Comparison of ENCODE assay signal across 11 mouse cellular contexts in genomic region chr16:18860186-18860585, GRCm38 (mm10). TPM values are rescaled to one million over a fixed set of nuclear protein-coding genes. Genes with fewer than 3 reads are reported as not detected.
DNase-seq lines count a peak whose midpoint lies in the region; ATAC-seq lines count a peak whose summit lies in the region.
"Had no signal": no experiment of that assay in that cellular context is flagged by ENCODE, and none has a peak within 500 bp of the region (broad histone marks: within the 10 kb centered on the region; RNA-seq: fewer than 3 reads in every experiment).

No protein-coding gene starts in this region.

- DNase-seq in cerebellum, adult 11-12 months, result peak; percentile 47
- no peak for DNase-seq in cerebellum, adult 8-10 months
- peak; percentile 42 to 54 for DNase-seq in kidney, postnatal 36 days
- DNase-seq in adrenal gland, postnatal 14 days, result peak; percentile 84
- peak; percentile 25 to 54 for DNase-seq in gastrocnemius, postnatal 36 days
- no peak for DNase-seq in thymus, postnatal 36 days

- H3K4me2 ChIP-seq in kidney, embryonic 14.5 days (replicated peaks; ENCODE audit: low read depth, low read length), result no peak overlapping the region
- H3K4me2 ChIP-seq: heart, embryonic 15.5 days; liver, embryonic 15.5 days; midbrain, embryonic 15.5 days had no signal

- H3K36me3 ChIP-seq in kidney, embryonic 14.5 days (ENCODE audit: control insufficient read depth, insufficient read depth, low read length), result no peaks in the 10 kb centered on the region
- H3K36me3 ChIP-seq: heart, embryonic 15.5 days; liver, embryonic 15.5 days; midbrain, embryonic 15.5 days had no signal

- H3K9me3 ChIP-seq in kidney, embryonic 14.5 days (ENCODE audit: control insufficient read depth, low read length), result peaks cover 3% of the 10 kb centered on the region; the same call in 1 of the 2 replicates
- H3K9me3 ChIP-seq: heart, embryonic 15.5 days; liver, embryonic 15.5 days; midbrain, embryonic 15.5 days had no signal

- H3K4me1 ChIP-seq in kidney, embryonic 14.5 days (ENCODE audit: control insufficient read depth, insufficient read depth, low read length), result no peaks in the 10 kb centered on the region
- H3K4me1 ChIP-seq: heart, embryonic 15.5 days; liver, embryonic 15.5 days; midbrain, embryonic 15.5 days had no signal

- intact Hi-C loops in gastrocnemius, postnatal 36 days (cut with DNase I), result no loop called here

- no peak overlapping the region for H3K4me3 ChIP-seq in kidney, embryonic 14.5 days (ENCODE audit: low read length)
- H3K4me3 ChIP-seq: heart, embryonic 15.5 days; liver, embryonic 15.5 days; midbrain, embryonic 15.5 days had no signal

- H3K9ac ChIP-seq in kidney, embryonic 14.5 days (ENCODE audit: low read depth, low read length), result no peak overlapping the region
- H3K9ac ChIP-seq: heart, embryonic 15.5 days; liver, embryonic 15.5 days; midbrain, embryonic 15.5 days had no signal

- H3K27me3 ChIP-seq in kidney, embryonic 14.5 days (ENCODE audit: control insufficient read depth, insufficient read depth, low read length), result no peaks in the 10 kb centered on the region
- H3K27me3 ChIP-seq: heart, embryonic 15.5 days; liver, embryonic 15.5 days; midbrain, embryonic 15.5 days had no signal

- no peak for ATAC-seq in kidney, embryonic 14.5 days (ENCODE audit: low FRiP score, low TSS enrichment)
- ATAC-seq in megakaryocyte-erythroid progenitor cell, adult 5-6 weeks (replicated peaks; ENCODE audit: low FRiP score, low TSS enrichment, poor library complexity, severe bottlenecking), result no peak
- ATAC-seq: midbrain, embryonic 15.5 days had no signal

- WGBS in kidney, embryonic 14.5 days, result 68% methylated on average over 1 of the region's 1 CpGs

- H3K27ac ChIP-seq in kidney, embryonic 14.5 days (ENCODE audit: low read depth, low read length), result no peak overlapping the region
- H3K27ac ChIP-seq: heart, embryonic 15.5 days; liver, embryonic 15.5 days; midbrain, embryonic 15.5 days had no signal

RNA-seq across cellular contexts. Expression of gene Mrpl40, which starts 16.5 kb away (rescaled TPM):
- 97.3 and 99.0 TPM in 2 replicates for polyA plus RNA-seq in kidney, embryonic 14.5 days (2014; fragmentation: Nextera tagmentation; extraction: Ambion mirVana)
- total RNA-seq in adrenal gland, postnatal 14 days (2021), result 57.0 and 62.0 TPM in 2 replicates
- total RNA-seq in gastrocnemius, postnatal 36 days (2021), result 10 to 100 TPM; 42.7 to 43.1 TPM
- 86.0 and 101 TPM in 2 replicates for total RNA-seq in megakaryocyte-erythroid progenitor cell, adult 5-6 weeks (2014; fragmentation: Nextera tagmentation)
- 110 and 137 TPM in 2 replicates for total RNA-seq in megakaryocyte-erythroid progenitor cell, adult 5-6 weeks (2017)

RNA-seq across cellular contexts. Expression of gene Hira, which starts 16.7 kb away (rescaled TPM):
- 14.6 and 20.8 TPM in 2 replicates for polyA plus RNA-seq in kidney, embryonic 14.5 days (2014; fragmentation: Nextera tagmentation; extraction: Ambion mirVana)
- 36.8 and 38.8 TPM in 2 replicates for total RNA-seq in adrenal gland, postnatal 14 days (2021)
- total RNA-seq in gastrocnemius, postnatal 36 days (2021), result 10 to 100 TPM; 21.4 to 23.0 TPM
- 47.6 and 77.4 TPM in 2 replicates for total RNA-seq in megakaryocyte-erythroid progenitor cell, adult 5-6 weeks (2014; fragmentation: Nextera tagmentation)
- 47.7 and 71.4 TPM in 2 replicates for total RNA-seq in megakaryocyte-erythroid progenitor cell, adult 5-6 weeks (2017)

RNA-seq across cellular contexts. Expression of gene Gm28539, which starts 23.8 kb away (rescaled TPM):
- polyA plus RNA-seq in kidney, embryonic 14.5 days (2014; fragmentation: Nextera tagmentation; extraction: Ambion mirVana), result not detected in 2 replicates
- 1.8 and 5.6 TPM in 2 replicates for total RNA-seq in adrenal gland, postnatal 14 days (2021)
- 1 to 10 TPM in 1 of 2 experiments, not detected in 1; 1.7 TPM for total RNA-seq in gastrocnemius, postnatal 36 days (2021)
- not detected in 2 replicates for total RNA-seq in megakaryocyte-erythroid progenitor cell, adult 5-6 weeks (2014; fragmentation: Nextera tagmentation)
- not detected in 2 replicates for total RNA-seq in megakaryocyte-erythroid progenitor cell, adult 5-6 weeks (2017)
- polyA plus RNA-seq: heart, embryonic 15.5 days; liver, embryonic 15.5 days had no signal

RNA-seq across cellular contexts. Expression of gene 2510002D24Rik, which starts 23.8 kb away (rescaled TPM):
- 36.2 and 40.1 TPM in 2 replicates for polyA plus RNA-seq in kidney, embryonic 14.5 days (2014; fragmentation: Nextera tagmentation; extraction: Ambion mirVana)
- total RNA-seq in adrenal gland, postnatal 14 days (2021), result 15.4 and 19.3 TPM in 2 replicates
- total RNA-seq in gastrocnemius, postnatal 36 days (2021), result 10 to 100 TPM; 14.4 to 17.6 TPM
- 42.7 and 71.2 TPM in 2 replicates for total RNA-seq in megakaryocyte-erythroid progenitor cell, adult 5-6 weeks (2014; fragmentation: Nextera tagmentation)
- 52.5 TPM in 2 replicates for total RNA-seq in megakaryocyte-erythroid progenitor cell, adult 5-6 weeks (2017)

RNA-seq across cellular contexts. Expression of gene Cdc45, which starts 48.4 kb away (rescaled TPM):
- polyA plus RNA-seq in kidney, embryonic 14.5 days (2014; fragmentation: Nextera tagmentation; extraction: Ambion mirVana), result 62.7 and 63.0 TPM in 2 replicates
- total RNA-seq in adrenal gland, postnatal 14 days (2021), result 13.1 and 14.6 TPM in 2 replicates
- total RNA-seq in gastrocnemius, postnatal 36 days (2021), result 1 to 10 TPM; 1.6 to 2.1 TPM
- 63.3 and 67.3 TPM in 2 replicates for total RNA-seq in megakaryocyte-erythroid progenitor cell, adult 5-6 weeks (2014; fragmentation: Nextera tagmentation)
- total RNA-seq in megakaryocyte-erythroid progenitor cell, adult 5-6 weeks (2017), result 58.1 and 69.0 TPM in 2 replicates

Comparison
In these comparisons a context has a peak if more than half of its experiments do, and no peak if none do; other contexts are left out.
1. DNase-seq: peak in cerebellum, adult 11-12 months (single experiment), kidney, postnatal 36 days (2 of 2), adrenal gland, postnatal 14 days (single experiment) and gastrocnemius, postnatal 36 days (2 of 2); none in cerebellum, adult 8-10 months (single experiment) and thymus, postnatal 36 days (0 of 2).